Mouse (Mus musculus) small intestine, adult 2 months (tissue): Measurements from ENCODE around the gene Setd3. TPM values are rescaled to one million over a fixed set of nuclear protein-coding genes. Genes with fewer than 3 reads are reported as not detected.

Source experiments
- H3K27ac ChIP-seq: fragments of 200-500 bp; 2 replicates; pipeline ENCODE4 v1.5.1; 2012; ENCODE audit warnings: low read depth, low read length, control low read depth, inconsistent platforms; ENCODE audit not compliant: insufficient read depth
- H3K27me3 ChIP-seq: fragments of 200-500 bp; 2 replicates; pipeline ENCODE4 v1.6.1; 2012; ENCODE audit warnings: mild to moderate bottlenecking, moderate library complexity, low read length, inconsistent platforms; ENCODE audit not compliant: control insufficient read depth, insufficient read depth
- H3K36me3 ChIP-seq: fragments of 200-500 bp; 2 replicates; pipeline ENCODE4 v1.6.1; 2012; ENCODE audit warnings: mild to moderate bottlenecking, low read length, control low read depth, inconsistent platforms; ENCODE audit not compliant: control insufficient read depth, insufficient read depth
- H3K4me1 ChIP-seq: fragments of 200-500 bp; 2 replicates; pipeline ENCODE4 v1.6.1; 2012; ENCODE audit warnings: low read length, inconsistent platforms, mixed read lengths; ENCODE audit not compliant: control insufficient read depth, insufficient read depth, insufficient read length
- H3K4me3 ChIP-seq: fragments of 200-500 bp; 2 replicates; pipeline ENCODE4 v1.5.1; 2012; ENCODE audit warnings: low read depth, mild to moderate bottlenecking, control low read depth, inconsistent platforms, low read length, moderate library complexity
- CTCF ChIP-seq: fragments of 200-500 bp; IDR thresholded peaks from 2 replicates; pipeline ENCODE4 v1.5.1; 2012; ENCODE audit warnings: low read depth, mild to moderate bottlenecking, control low read depth, inconsistent platforms, low read length, moderate library complexity, mixed read lengths; ENCODE audit not compliant: insufficient replicate concordance, insufficient read length; ENCODE audit errors: extremely low read depth
- POLR2A ChIP-seq: fragments of 200-500 bp; IDR thresholded peaks from 2 replicates; pipeline ENCODE4 v1.6.1; 2012; ENCODE audit warnings: low read depth, mild to moderate bottlenecking, control low read depth, inconsistent platforms, low read length, moderate library complexity
- WGBS: fragments of 180-500 bp; shearing (Covaris S2); methylation state at CpG from one replicate; pipeline ENCODE4 v1.1.7; 2018; 5-methylcytosine and 5-hydroxymethylcytosine counted together
- polyA plus RNA-seq: library from polyadenylated mRNA; depleted of rRNA; stranded (reverse); fragments of >200 nt; gene quantifications from 2 replicates; pipeline ENCODE4 v1.2.3, GENCODE M21; 2012

The Setd3 gene
- polyA plus RNA-seq, 1 experiment = 8.9 TPM

DNA sequence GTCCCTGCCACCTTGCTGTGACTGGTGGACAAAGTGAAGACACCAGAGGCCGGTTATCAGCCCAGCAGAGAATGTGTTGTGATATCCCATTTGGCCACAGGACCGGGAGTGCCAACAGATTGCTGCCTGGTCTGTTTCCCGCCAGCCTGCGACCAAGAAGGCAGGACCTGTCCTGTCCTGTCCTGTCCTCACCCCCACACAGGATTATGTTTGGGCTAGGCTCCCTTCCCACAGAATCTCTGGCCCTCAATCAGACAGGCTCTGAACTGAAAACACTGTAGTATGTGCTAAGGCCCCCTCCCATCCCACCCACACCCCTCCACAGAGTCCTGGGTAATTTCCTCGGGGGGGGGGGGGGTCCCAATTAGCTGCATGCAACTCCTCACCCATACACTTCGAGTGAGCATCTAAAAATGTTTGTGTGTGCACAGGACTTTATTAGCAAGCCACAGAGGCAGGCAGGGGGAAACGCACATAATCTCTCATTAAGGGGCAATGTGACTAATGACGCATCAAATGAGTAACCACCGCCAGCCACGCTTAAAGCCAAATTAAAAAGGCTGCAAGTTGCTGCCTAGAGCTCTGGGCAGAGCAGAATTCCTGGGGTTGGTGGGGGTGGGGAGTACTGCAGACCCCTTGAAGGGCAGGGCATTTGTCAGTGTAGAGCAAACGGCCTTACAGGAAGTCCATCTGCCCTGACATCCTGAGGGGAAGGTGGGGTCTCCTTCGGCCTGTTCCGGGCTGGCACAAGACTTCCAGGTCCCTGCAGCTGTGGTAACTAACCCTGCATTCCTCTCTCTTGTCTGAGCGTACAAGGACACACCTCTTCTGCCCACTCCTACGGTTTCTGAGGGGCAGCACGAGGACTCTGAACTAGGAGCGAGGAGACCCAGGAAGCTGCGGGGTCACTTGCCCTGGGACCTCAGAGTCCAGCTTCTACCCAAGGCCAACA lies 34.3 kb upstream of the Setd3 start:
- WGBS = 75% methylated on average over 18 of the region's 18 CpGs
- Histone ChIP-seq H3K36me3 (no peaks in the 10 kb centered on the region), H3K4me1 (peaks cover 9% of the 10 kb centered on the region), H3K27me3 (no peaks in the 10 kb centered on the region), H3K4me3 (no peak overlapping the region), H3K27ac (no peak overlapping the region)
- TF ChIP-seq CTCF (no peak), POLR2A (no peak)

DNA sequence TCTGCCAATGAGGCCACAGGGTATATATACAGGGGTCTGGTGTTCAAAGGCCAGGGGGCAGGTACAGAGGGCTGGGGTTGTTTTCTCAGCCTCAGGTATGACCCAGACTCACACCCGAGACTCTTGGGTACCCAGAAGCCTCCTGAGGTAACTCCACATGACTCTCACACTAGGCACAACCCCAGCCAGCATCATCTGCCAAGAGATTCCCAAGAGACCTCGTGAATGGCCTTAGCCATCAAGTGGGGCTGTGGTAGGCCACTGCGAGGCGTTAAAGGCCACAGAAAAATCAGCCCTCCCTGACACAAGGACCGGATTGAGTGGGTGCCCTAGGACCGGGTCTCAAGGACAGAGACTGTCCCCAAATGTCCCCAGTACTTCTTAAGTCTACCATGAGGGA lies 33.4 kb upstream of the Setd3 start:
- H3K36me3 ChIP-seq = no peaks in the 10 kb centered on the region
- peaks cover 9% of the 10 kb centered on the region for H3K4me1 ChIP-seq
- H3K27ac ChIP-seq = no peak overlapping the region
- no peak for TF ChIP-seq CTCF
- no peak for TF ChIP-seq POLR2A
- WGBS = 80% methylated on average over 6 of the region's 6 CpGs
- H3K4me3 ChIP-seq = no peak overlapping the region
- no peaks in the 10 kb centered on the region for H3K27me3 ChIP-seq

DNA sequence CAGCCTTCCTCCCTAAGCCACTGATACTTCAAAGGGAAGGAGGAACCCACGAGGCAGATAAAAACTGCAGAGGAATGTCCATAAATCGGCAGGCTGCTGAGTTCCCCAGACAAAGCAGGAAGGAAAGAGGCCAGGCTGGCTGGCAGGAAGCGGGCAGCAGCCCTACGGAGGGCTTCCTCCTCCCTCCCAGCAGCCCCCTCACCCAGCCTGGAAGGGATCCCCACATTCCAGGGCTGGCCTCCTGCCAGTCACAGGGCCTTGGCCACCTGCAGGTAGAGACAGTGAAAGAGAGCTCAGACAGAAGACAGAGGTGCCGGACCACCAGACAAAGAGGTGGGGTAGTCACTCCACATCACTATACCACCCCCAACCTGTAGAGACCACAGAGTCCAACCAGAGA lies 33.0 kb upstream of the Setd3 start:
- no peaks in the 10 kb centered on the region for H3K27me3 ChIP-seq
- H3K27ac ChIP-seq = no peak overlapping the region
- H3K4me3 ChIP-seq = no peak overlapping the region
- 46% methylated on average over 5 of the region's 5 CpGs for WGBS
- peaks cover 9% of the 10 kb centered on the region for H3K4me1 ChIP-seq
- TF ChIP-seq CTCF = no peak
- TF ChIP-seq POLR2A = no peak
- no peaks in the 10 kb centered on the region for H3K36me3 ChIP-seq

DNA sequence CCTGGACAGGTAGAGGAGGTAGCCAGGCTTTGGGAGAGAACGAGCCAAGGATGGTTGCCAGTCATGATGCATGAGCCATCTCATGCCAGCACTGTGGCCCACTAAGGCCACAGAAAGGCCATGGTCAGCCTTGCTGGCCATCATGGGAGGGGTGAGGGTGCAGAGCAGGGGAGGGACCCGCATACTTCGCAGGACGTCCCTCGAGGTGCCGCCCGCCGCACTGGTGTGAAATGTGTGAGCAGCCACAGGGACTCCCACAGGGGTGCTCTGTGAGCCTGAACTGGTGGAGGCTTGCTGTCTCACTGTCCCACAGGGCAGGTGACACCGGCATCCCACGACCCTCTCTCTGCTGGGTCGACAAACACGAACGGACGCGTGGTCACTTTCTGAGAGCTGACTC lies 31.5 kb upstream of the Setd3 start:
- Histone ChIP-seq H3K4me3 (no peak overlapping the region), H3K36me3 (peaks cover 11% of the 10 kb centered on the region), H3K4me1 (peaks cover 9% of the 10 kb centered on the region), H3K27ac (no peak overlapping the region), H3K27me3 (no peaks in the 10 kb centered on the region)
- 93% methylated on average over 15 of the region's 15 CpGs for WGBS
- no peak for TF ChIP-seq CTCF
- no peak for TF ChIP-seq POLR2A

DNA sequence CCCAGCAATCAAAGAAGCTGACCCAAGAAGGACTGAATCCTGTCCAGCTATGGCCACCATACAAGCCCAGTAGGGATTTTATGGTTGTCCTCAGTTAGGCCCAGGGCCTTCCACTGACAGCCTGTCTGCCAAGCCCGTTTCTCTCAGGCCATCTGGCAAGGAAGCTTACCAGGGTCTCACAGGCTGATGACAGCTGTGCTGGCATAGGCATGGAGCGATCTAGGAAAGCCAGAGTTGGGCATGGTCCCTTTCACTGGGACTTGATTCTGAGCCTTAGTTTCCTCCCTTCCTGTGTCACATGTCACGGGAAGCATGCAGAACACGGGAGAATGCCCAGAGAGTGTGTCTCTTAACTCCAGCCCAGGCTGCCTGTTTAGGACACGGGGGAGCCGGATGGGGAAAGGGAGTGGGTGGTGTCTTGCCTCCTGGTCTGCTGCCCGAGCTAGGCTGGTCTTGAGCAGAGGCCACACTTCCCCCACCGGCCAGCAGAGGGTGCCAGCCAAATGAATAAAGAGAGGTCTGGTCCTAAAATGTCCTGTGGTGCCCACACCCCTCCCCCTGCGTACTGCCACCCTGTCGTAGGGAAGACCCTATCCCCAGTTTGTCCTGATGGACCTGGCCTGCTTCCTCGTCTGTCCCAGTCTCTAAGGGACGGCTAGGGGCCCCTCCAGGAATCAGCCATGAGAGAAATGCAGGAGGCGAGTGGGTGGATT lies 29.8 kb upstream of the Setd3 start:
- no peak overlapping the region for H3K4me3 ChIP-seq
- no peak overlapping the region for H3K27ac ChIP-seq
- peaks cover 9% of the 10 kb centered on the region for H3K4me1 ChIP-seq
- WGBS = 35% methylated on average over 13 of the region's 13 CpGs
- no peak for TF ChIP-seq POLR2A
- peak; percentile 74 for TF ChIP-seq CTCF
- no peaks in the 10 kb centered on the region for H3K27me3 ChIP-seq
- H3K36me3 ChIP-seq = peaks cover 26% of the 10 kb centered on the region

DNA sequence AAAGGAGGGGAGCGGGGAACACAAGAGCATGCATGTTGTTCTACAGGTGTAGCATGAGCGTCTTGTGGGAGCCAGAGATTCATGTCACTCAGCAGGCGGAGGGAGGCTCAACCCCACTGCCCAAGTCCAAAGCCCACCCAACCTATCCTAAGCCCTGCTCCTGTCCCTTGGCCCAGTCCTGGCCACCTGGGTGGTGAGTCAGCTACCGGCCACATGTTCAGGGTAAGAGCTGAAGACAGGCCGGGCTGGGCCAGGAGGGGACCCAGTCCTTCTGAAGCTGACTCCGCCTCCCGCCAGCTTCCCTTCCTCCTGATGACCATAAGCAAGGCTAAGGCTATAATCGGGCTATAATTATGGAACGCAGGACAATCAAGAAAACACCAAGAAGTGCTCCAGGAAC lies 29.1 kb upstream of the Setd3 start:
- Histone ChIP-seq H3K27ac (no peak overlapping the region), H3K36me3 (peaks cover 30% of the 10 kb centered on the region), H3K4me1 (peaks cover 9% of the 10 kb centered on the region), H3K4me3 (no peak overlapping the region), H3K27me3 (no peaks in the 10 kb centered on the region)
- WGBS = 89% methylated on average over 9 of the region's 9 CpGs
- TF ChIP-seq POLR2A (no peak), CTCF (no peak)

DNA sequence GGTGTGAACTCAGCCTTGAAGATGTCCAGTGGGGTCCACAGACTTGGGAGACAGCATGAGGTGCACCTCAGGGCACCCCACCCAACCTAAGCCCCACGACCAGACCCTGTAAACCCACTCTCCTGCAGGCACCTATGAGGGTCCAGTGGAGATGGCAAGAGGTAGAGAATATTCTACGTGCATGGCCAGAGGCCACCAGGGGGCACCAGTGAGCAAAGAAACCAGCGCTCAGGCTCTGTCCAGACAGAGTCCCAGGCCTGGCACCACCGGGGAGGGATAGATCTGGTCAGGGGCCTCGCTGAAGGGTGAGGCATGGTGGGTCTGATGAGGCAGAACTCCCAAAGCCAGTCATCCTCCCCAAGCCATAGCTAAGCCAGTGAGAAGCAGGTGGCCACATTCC lies 27.5 kb upstream of the Setd3 start:
- 11% methylated on average over 5 of the region's 5 CpGs for WGBS
- no peak for TF ChIP-seq POLR2A
- TF ChIP-seq CTCF = peak; percentile 84; the same call in 1 of the 2 replicates
- Histone ChIP-seq H3K4me1 (peaks cover 9% of the 10 kb centered on the region), H3K27me3 (no peaks in the 10 kb centered on the region), H3K4me3 (no peak overlapping the region), H3K36me3 (peaks cover 42% of the 10 kb centered on the region), H3K27ac (no peak overlapping the region)
